Mouse (Mus musculus) megakaryocyte progenitor cell, adult 5-6 weeks (primary cell): ENCODE measurements at regions not wholly inside any gene's neighbourhood (a gene's known extent, or its start where the extent isn't known, plus 50 kb on each side); places are given as distances from the start of the nearest gene placed in this dataset.

Experiments used
- ATAC-seq: replicated peaks from 2 replicates; pipeline ENCODE4 v1.8.0; 2016; ENCODE audit warnings: mild to moderate bottlenecking, moderate TSS enrichment, inconsistent platforms; ENCODE audit not compliant: poor library complexity

- no peak for ATAC-seq
Measured at GRCm38 (mm10) chr12:56403626-56404025, 57.9 kb upstream of the Mbip start.

- ATAC-seq, result no peak
Measured at GRCm38 (mm10) chr12:56402844-56403243, 57.1 kb upstream of the Mbip start.

- no peak for ATAC-seq
Measured at GRCm38 (mm10) chr12:56402137-56402536, 56.4 kb upstream of the Mbip start.
